Mouse (Mus musculus): ENCODE results near the gene Ccdc57. TPM values are rescaled to one million over a fixed set of nuclear protein-coding genes. Genes with fewer than 3 reads are reported as not detected.
"Not testable (repeated sequence)": the region's sequence is repeated elsewhere in the genome, so short reads cannot be mapped to it uniquely, and the experiment has no call there.

The Ccdc57 gene
- total RNA-seq, 2 experiments from 2014 or later = 8.5 to 9.5 TPM

- no peak overlapping the region for H3K27ac ChIP-seq
- DNase-seq (ENCODE audit: extremely low spot score in 1 of 2, low spot score in 2 of 2) = no peak
- H3K4me3 ChIP-seq = no peak overlapping the region
- no peak for TF ChIP-seq CTCF (IDR thresholded peaks at IDR 0.05)
- intact Hi-C loops (cut with DNase I) = no loop called here
Measured at GRCm38 (mm10) chr11:120898114-120898548, 34.5 kb downstream of the Ccdc57 start.

- no peak for DNase-seq (ENCODE audit: extremely low spot score in 1 of 2, low spot score in 2 of 2)
- Histone ChIP-seq H3K4me3 (no peak overlapping the region), H3K27ac (no peak overlapping the region)
- no peak for TF ChIP-seq CTCF (IDR thresholded peaks at IDR 0.05)
- intact Hi-C loops (cut with DNase I) = no loop called here
Measured at GRCm38 (mm10) chr11:120895441-120895840, 37.2 kb downstream of the Ccdc57 start.

- TF ChIP-seq CTCF (IDR thresholded peaks at IDR 0.05) = no peak; the same call in 1 of the 2 replicates
- no peak for DNase-seq (ENCODE audit: extremely low spot score in 1 of 2, low spot score in 2 of 2)
- H3K4me3 ChIP-seq = no peak overlapping the region
- intact Hi-C loops (cut with DNase I) = no loop called here
- no peak overlapping the region for H3K27ac ChIP-seq
Measured at GRCm38 (mm10) chr11:120894397-120894796, 38.3 kb downstream of the Ccdc57 start.

- no peak for TF ChIP-seq CTCF (IDR thresholded peaks at IDR 0.05)
- DNase-seq (ENCODE audit: extremely low spot score in 1 of 2, low spot score in 2 of 2) = no peak
- Histone ChIP-seq H3K4me3 (no peak overlapping the region), H3K27ac (no peak overlapping the region; the same call in 1 of the 2 replicates)
- intact Hi-C loops (cut with DNase I) = no loop called here
Measured at GRCm38 (mm10) chr11:120889216-120889615, 43.5 kb downstream of the Ccdc57 start.

GRCm38 (mm10) chr11:120888718-120889117, 44.0 kb downstream of the Ccdc57 start:
- TF ChIP-seq CTCF (IDR thresholded peaks at IDR 0.05) = no peak
- intact Hi-C loops (cut with DNase I) = no loop called here
- Histone ChIP-seq H3K27ac (no peak overlapping the region; the same call in 1 of the 2 replicates), H3K4me3 (no peak overlapping the region)
- no peak for DNase-seq (ENCODE audit: extremely low spot score in 1 of 2, low spot score in 2 of 2)

- DNase-seq (ENCODE audit: extremely low spot score in 1 of 2, low spot score in 2 of 2) = no peak
- Histone ChIP-seq H3K27ac (no peak overlapping the region), H3K4me3 (no peak overlapping the region)
- peak; percentile 17 for TF ChIP-seq CTCF (IDR thresholded peaks at IDR 0.05)
- intact Hi-C loops (cut with DNase I) = no loop called here
Measured at GRCm38 (mm10) chr11:120887502-120887901, 45.2 kb downstream of the Ccdc57 start.

GRCm38 (mm10) chr11:120886462-120886861, 46.2 kb downstream of the Ccdc57 start:
- TF ChIP-seq CTCF (IDR thresholded peaks at IDR 0.05) = no peak
- Histone ChIP-seq H3K27ac (no peak overlapping the region), H3K4me3 (no peak overlapping the region)
- intact Hi-C loops (cut with DNase I) = no loop called here
- no peak for DNase-seq (ENCODE audit: extremely low spot score in 1 of 2, low spot score in 2 of 2)

GRCm38 (mm10) chr11:120883601-120884000, 49.1 kb downstream of the Ccdc57 start:
- Histone ChIP-seq H3K27ac (no peak overlapping the region), H3K4me3 (no peak overlapping the region)
- TF ChIP-seq CTCF (IDR thresholded peaks at IDR 0.05) = no peak
- intact Hi-C loops (cut with DNase I) = no loop called here
- no peak for DNase-seq (ENCODE audit: extremely low spot score in 1 of 2, low spot score in 2 of 2)

- TF ChIP-seq CTCF (IDR thresholded peaks at IDR 0.05) = no peak
- Histone ChIP-seq H3K27ac (no peak overlapping the region), H3K4me3 (no peak overlapping the region)
- intact Hi-C loops (cut with DNase I) = no loop called here
- DNase-seq (ENCODE audit: extremely low spot score in 1 of 2, low spot score in 2 of 2) = no peak
Measured at GRCm38 (mm10) chr11:120882931-120883330, 49.7 kb downstream of the Ccdc57 start.

GRCm38 (mm10) chr11:120873206-120873605, 59.5 kb downstream of the Ccdc57 start:
- TF ChIP-seq CTCF (IDR thresholded peaks at IDR 0.05) = no peak
- no peak for DNase-seq (ENCODE audit: extremely low spot score in 1 of 2, low spot score in 2 of 2)
- Histone ChIP-seq H3K4me3 (no peak overlapping the region), H3K27ac (no peak overlapping the region)
- intact Hi-C loops (cut with DNase I) = no loop called here

GRCm38 (mm10) chr11:120871521-120871920, 61.2 kb downstream of the Ccdc57 start:
- no peak for TF ChIP-seq CTCF (IDR thresholded peaks at IDR 0.05)
- no peak for DNase-seq (ENCODE audit: extremely low spot score in 1 of 2, low spot score in 2 of 2)
- Histone ChIP-seq H3K4me3 (no peak overlapping the region), H3K27ac (no peak overlapping the region)
- intact Hi-C loops (cut with DNase I) = no loop called here

- H3K4me3 ChIP-seq = no peak overlapping the region
- TF ChIP-seq CTCF (IDR thresholded peaks at IDR 0.05) = no peak
- intact Hi-C loops (cut with DNase I) = no loop called here
- no peak for DNase-seq (ENCODE audit: extremely low spot score in 1 of 2, low spot score in 2 of 2)
- no peak overlapping the region for H3K27ac ChIP-seq
Measured at GRCm38 (mm10) chr11:120865816-120866215, 66.9 kb downstream of the Ccdc57 start.

- TF ChIP-seq CTCF (IDR thresholded peaks at IDR 0.05) = no peak
- intact Hi-C loops (cut with DNase I) = no loop called here
- Histone ChIP-seq H3K4me3 (no peak overlapping the region), H3K27ac (no peak overlapping the region)
- no peak for DNase-seq (ENCODE audit: extremely low spot score in 1 of 2, low spot score in 2 of 2)
Measured at GRCm38 (mm10) chr11:120862819-120863218, 69.9 kb downstream of the Ccdc57 start.

GRCm38 (mm10) chr11:120855938-120856337, 76.7 kb downstream of the Ccdc57 start:
- intact Hi-C loops (cut with DNase I); DNase-seq (ENCODE audit: extremely low spot score in 1 of 2, low spot score in 2 of 2); H3K4me3 ChIP-seq; H3K27ac ChIP-seq: not testable (repeated sequence)

All from left cerebral cortex, adult 2 months (tissue).